Mouse (Mus musculus): Measurements from ENCODE around the gene Ifrd1.

Gene Ifrd1

GRCm38 (mm10) chr12:40243821-40244221, 4.5 kb downstream of the Ifrd1 start:
- in situ Hi-C loops (cut with MboI): no loop called here

GRCm38 (mm10) chr12:40243241-40243640, 5.1 kb downstream of the Ifrd1 start:
- in situ Hi-C loops (cut with MboI): no loop called here

GRCm38 (mm10) chr12:40239161-40239560, 9.1 kb downstream of the Ifrd1 start:
- in situ Hi-C loops (cut with MboI): no loop called here

- in situ Hi-C loops (cut with MboI): no loop called here
Measured at GRCm38 (mm10) chr12:40232231-40232630, 16.1 kb downstream of the Ifrd1 start.

- in situ Hi-C loops (cut with MboI): no loop called here
Measured at GRCm38 (mm10) chr12:40231632-40232031, 16.7 kb downstream of the Ifrd1 start.

GRCm38 (mm10) chr12:40224171-40224880, 24.0 kb downstream of the Ifrd1 start:
- in situ Hi-C loops (cut with MboI): no loop called here

GRCm38 (mm10) chr12:40223676-40224075, 24.6 kb downstream of the Ifrd1 start:
- in situ Hi-C loops (cut with MboI): no loop called here

GRCm38 (mm10) chr12:40223082-40223619, 25.2 kb downstream of the Ifrd1 start:
- in situ Hi-C loops (cut with MboI): no loop called here

- in situ Hi-C loops (cut with MboI): no loop called here
Measured at GRCm38 (mm10) chr12:40222251-40223081, 25.8 kb downstream of the Ifrd1 start.

- in situ Hi-C loops (cut with MboI): no loop called here
Measured at GRCm38 (mm10) chr12:40221611-40222010, 26.7 kb downstream of the Ifrd1 start.

- in situ Hi-C loops (cut with MboI): no loop called here
Measured at GRCm38 (mm10) chr12:40220896-40221295, 27.4 kb downstream of the Ifrd1 start.

- in situ Hi-C loops (cut with MboI): no loop called here
Measured at GRCm38 (mm10) chr12:40220001-40220570, 28.2 kb downstream of the Ifrd1 start.

- in situ Hi-C loops (cut with MboI): no loop called here
Measured at GRCm38 (mm10) chr12:40218430-40218945, 29.8 kb downstream of the Ifrd1 start.

GRCm38 (mm10) chr12:40217776-40218175, 30.5 kb downstream of the Ifrd1 start:
- in situ Hi-C loops (cut with MboI): no loop called here

- in situ Hi-C loops (cut with MboI): no loop called here
Measured at GRCm38 (mm10) chr12:40214888-40215876, 33.1 kb downstream of the Ifrd1 start.

- in situ Hi-C loops (cut with MboI): no loop called here
Measured at GRCm38 (mm10) chr12:40209049-40209448, 39.3 kb downstream of the Ifrd1 start.

- in situ Hi-C loops (cut with MboI): no loop called here
Measured at GRCm38 (mm10) chr12:40207909-40208308, 40.4 kb downstream of the Ifrd1 start.

GRCm38 (mm10) chr12:40202161-40203035, 45.9 kb downstream of the Ifrd1 start:
- in situ Hi-C loops (cut with MboI): no loop called here

GRCm38 (mm10) chr12:40200484-40201235, 47.6 kb downstream of the Ifrd1 start:
- in situ Hi-C loops (cut with MboI): no loop called here
